Mouse (Mus musculus): ENCODE measurements around the gene Myo16. TPM values are rescaled to one million over a fixed set of nuclear protein-coding genes. Genes with fewer than 3 reads are reported as not detected.

The Myo16 gene
- polyA plus RNA-seq, 1 experiment from 2014 or later = 2.8 TPM

DNA sequence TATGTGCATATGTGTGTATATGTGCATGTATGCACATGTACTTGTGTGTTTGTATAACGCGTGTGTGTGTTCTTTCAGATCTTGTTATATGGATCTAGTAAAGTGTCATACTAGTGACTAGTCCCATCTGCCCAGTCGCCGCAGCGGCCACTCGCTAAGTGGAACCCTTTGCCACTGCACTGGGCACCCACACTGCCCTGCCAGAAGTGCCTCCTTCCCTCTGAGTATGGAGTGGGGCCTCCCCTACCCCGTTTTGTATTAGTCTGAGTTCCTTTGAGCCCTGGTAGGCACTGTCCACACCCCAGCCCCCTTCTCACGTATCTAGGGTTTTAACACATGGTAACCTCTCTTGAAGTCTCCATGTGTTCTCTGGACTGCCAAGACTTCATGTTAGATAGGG lies 264.3 kb downstream of the Myo16 start:
- H3K9ac ChIP-seq = no peak overlapping the region
- no peak overlapping the region for H3K4me3 ChIP-seq
- 0 out of 2 replicates have a peak, but pooled peaks cover 5% of the 10 kb centered on the region for H3K4me1 ChIP-seq
- no peaks in the 10 kb centered on the region for H3K36me3 ChIP-seq
- WGBS = 93% methylated on average over 8 of the region's 8 CpGs
- no peaks in the 10 kb centered on the region for H3K27me3 ChIP-seq (replicated peaks)
- no peak overlapping the region for H3K4me2 ChIP-seq (replicated peaks)
- H3K9me3 ChIP-seq = 0 out of 2 replicates have a peak, but pooled peaks cover 4% of the 10 kb centered on the region
- ATAC-seq (ENCODE audit: low FRiP score, low read depth) = no peak
- H3K27ac ChIP-seq = no peak overlapping the region

- H3K4me1 ChIP-seq = 0 out of 2 replicates have a peak, but pooled peaks cover 5% of the 10 kb centered on the region
- H3K36me3 ChIP-seq = no peaks in the 10 kb centered on the region
- no peaks in the 10 kb centered on the region for H3K27me3 ChIP-seq (replicated peaks)
- ATAC-seq (ENCODE audit: low FRiP score, low read depth) = 0 out of 2 replicates have a peak, but pooled peaks have one; percentile 25
- no peak overlapping the region for H3K27ac ChIP-seq
- no peak overlapping the region for H3K9ac ChIP-seq
- H3K4me3 ChIP-seq = no peak overlapping the region
- WGBS = 58% methylated on average over 7 of the region's 7 CpGs
- 0 out of 2 replicates have a peak, but pooled peaks cover 4% of the 10 kb centered on the region for H3K9me3 ChIP-seq
- H3K4me2 ChIP-seq (replicated peaks) = no peak overlapping the region
Measured at GRCm38 (mm10) chr8:10418971-10419370, 265.3 kb downstream of the Myo16 start.

DNA sequence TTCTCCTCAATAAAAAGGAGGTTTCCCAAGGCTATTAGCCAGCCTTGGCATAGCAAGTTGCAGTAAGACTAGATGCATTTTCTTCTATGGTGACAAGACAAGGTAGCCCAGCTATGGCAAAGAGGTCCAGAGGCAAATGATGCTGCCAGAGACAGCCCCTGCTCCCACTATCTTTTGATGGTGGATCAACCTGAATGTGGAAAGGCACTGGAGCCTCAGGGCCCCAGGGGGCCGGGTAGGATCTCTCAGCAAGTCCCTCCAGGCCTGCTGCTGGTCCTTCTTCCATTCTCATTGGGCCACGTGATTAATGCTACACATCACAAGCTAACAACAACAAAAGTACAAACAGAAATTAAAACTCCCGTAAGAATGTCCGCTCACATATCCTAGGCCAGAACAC lies 266.0 kb downstream of the Myo16 start:
- ATAC-seq (ENCODE audit: low FRiP score, low read depth) = no peak

DNA sequence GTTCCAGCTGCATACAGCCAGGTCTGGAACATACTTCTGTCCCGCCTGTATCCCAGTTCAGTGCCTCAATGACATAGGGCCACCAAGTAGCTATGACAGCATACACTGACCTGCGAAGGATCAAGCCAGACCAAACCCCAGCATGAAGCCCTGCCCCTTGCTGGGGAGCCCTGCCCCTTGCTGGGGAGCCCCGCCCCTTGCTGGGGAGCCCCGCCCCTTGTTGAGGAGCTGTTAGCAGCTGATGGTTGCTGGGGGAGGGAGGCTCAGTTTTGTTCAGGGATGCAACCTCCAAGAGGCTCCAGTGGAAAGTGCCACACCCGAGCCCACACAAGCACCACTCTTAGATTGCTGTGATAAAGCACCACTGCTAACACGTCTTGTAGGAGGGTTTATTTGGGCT lies 266.8 kb downstream of the Myo16 start:
- no peak overlapping the region for H3K9ac ChIP-seq
- H3K9me3 ChIP-seq = 0 out of 2 replicates have a peak, but pooled peaks cover 4% of the 10 kb centered on the region
- H3K4me2 ChIP-seq (replicated peaks) = no peak overlapping the region
- H3K27me3 ChIP-seq (replicated peaks) = no peaks in the 10 kb centered on the region
- H3K4me1 ChIP-seq = 0 out of 2 replicates have a peak, but pooled peaks cover 5% of the 10 kb centered on the region
- no peak for ATAC-seq (ENCODE audit: low FRiP score, low read depth)
- H3K27ac ChIP-seq = no peak overlapping the region
- H3K36me3 ChIP-seq = no peaks in the 10 kb centered on the region
- 75% methylated on average over 6 of the region's 6 CpGs for WGBS
- H3K4me3 ChIP-seq = no peak overlapping the region

More for the DNA sequence above, 266.0 kb downstream of the Myo16 start:
- WGBS = 80% methylated on average over 4 of the region's 4 CpGs
- H3K27ac ChIP-seq = no peak overlapping the region
- H3K27me3 ChIP-seq (replicated peaks) = no peaks in the 10 kb centered on the region
- no peak overlapping the region for H3K4me2 ChIP-seq (replicated peaks)
- no peaks in the 10 kb centered on the region for H3K36me3 ChIP-seq
- 0 out of 2 replicates have a peak, but pooled peaks cover 4% of the 10 kb centered on the region for H3K9me3 ChIP-seq
- 0 out of 2 replicates have a peak, but pooled peaks cover 5% of the 10 kb centered on the region for H3K4me1 ChIP-seq
- no peak overlapping the region for H3K9ac ChIP-seq
- H3K4me3 ChIP-seq = no peak overlapping the region

DNA sequence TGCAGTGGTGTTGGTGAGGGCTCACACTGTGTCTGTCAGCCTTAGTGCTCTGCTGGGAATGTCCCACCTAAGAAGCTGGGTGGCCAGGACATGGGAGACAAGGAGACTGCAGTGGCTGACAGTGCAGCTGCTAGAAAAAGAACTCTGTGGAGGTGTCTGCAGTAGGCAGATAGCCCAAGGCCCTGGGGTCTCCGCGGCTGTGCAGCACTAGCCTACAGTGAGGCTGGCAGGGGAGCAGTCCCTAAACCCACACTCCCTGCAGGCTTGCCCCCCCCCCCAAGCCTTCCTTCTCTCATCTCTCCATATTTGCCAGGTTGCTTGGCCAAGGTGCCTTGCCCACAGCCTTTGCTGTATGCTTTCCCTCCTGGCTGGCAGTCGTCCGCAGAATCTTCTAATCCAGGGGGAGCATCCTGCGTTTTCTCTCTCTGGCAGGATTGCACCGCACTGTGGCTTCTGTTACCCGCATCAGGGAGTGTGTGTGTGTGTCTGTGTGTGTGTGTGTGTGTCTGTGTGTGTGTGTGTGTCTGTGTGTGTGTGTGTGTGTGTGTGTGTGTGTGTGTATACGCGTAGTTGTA lies 267.9 kb downstream of the Myo16 start:
- no peak overlapping the region for H3K4me3 ChIP-seq
- H3K27ac ChIP-seq = no peak overlapping the region
- 96% methylated on average over 9 of the region's 9 CpGs for WGBS
- H3K4me1 ChIP-seq = 0 out of 2 replicates have a peak, but pooled peaks cover 5% of the 10 kb centered on the region
- no peak for ATAC-seq (ENCODE audit: low FRiP score, low read depth)
- no peak overlapping the region for H3K9ac ChIP-seq
- 0 out of 2 replicates have a peak, but pooled peaks cover 4% of the 10 kb centered on the region for H3K9me3 ChIP-seq
- no peak overlapping the region for H3K4me2 ChIP-seq (replicated peaks)
- no peaks in the 10 kb centered on the region for H3K36me3 ChIP-seq
- no peaks in the 10 kb centered on the region for H3K27me3 ChIP-seq (replicated peaks)

- Histone ChIP-seq H3K4me2 (replicated peaks) (no peak overlapping the region), H3K27me3 (replicated peaks) (no peaks in the 10 kb centered on the region), H3K36me3 (no peaks in the 10 kb centered on the region), H3K27ac (no peak overlapping the region), H3K9ac (no peak overlapping the region), H3K4me1 (peaks cover 12% of the 10 kb centered on the region), H3K4me3 (no peak overlapping the region), H3K9me3 (no peaks in the 10 kb centered on the region)
- ATAC-seq (ENCODE audit: low FRiP score, low read depth) = no peak
- WGBS = 90% methylated on average over 8 of the region's 8 CpGs
Measured at GRCm38 (mm10) chr8:10435492-10435891, 281.8 kb downstream of the Myo16 start.

GRCm38 (mm10) chr8:10438772-10439171 lies 285.1 kb downstream of the Myo16 start:
- Histone ChIP-seq H3K27me3 (replicated peaks) (no peaks in the 10 kb centered on the region), H3K27ac (no peak overlapping the region), H3K4me1 (peaks cover 13% of the 10 kb centered on the region), H3K4me2 (replicated peaks) (no peak overlapping the region), H3K36me3 (no peaks in the 10 kb centered on the region), H3K9ac (no peak overlapping the region), H3K4me3 (no peak overlapping the region), H3K9me3 (no peaks in the 10 kb centered on the region)
- peak; percentile 30; the same call in 1 of the 2 replicates for ATAC-seq (ENCODE audit: low FRiP score, low read depth)
- WGBS = 13% methylated on average over 11 of the region's 11 CpGs

GRCm38 (mm10) chr8:10439595-10440453 lies 286.1 kb downstream of the Myo16 start:
- Histone ChIP-seq H3K9ac (no peak overlapping the region), H3K27ac (no peak overlapping the region), H3K9me3 (no peaks in the 10 kb centered on the region), H3K36me3 (no peaks in the 10 kb centered on the region), H3K4me2 (replicated peaks) (no peak overlapping the region), H3K4me3 (no peak overlapping the region), H3K4me1 (peaks cover 13% of the 10 kb centered on the region), H3K27me3 (replicated peaks) (no peaks in the 10 kb centered on the region)
- WGBS = 58% methylated on average over 16 of the region's 16 CpGs
- peak; percentile 46; the same call in 1 of the 2 replicates for ATAC-seq (ENCODE audit: low FRiP score, low read depth)

- Histone ChIP-seq H3K4me1 (peaks cover 13% of the 10 kb centered on the region), H3K9ac (no peak overlapping the region), H3K4me2 (replicated peaks) (no peak overlapping the region), H3K27ac (no peak overlapping the region), H3K36me3 (no peaks in the 10 kb centered on the region), H3K27me3 (replicated peaks) (no peaks in the 10 kb centered on the region), H3K9me3 (no peaks in the 10 kb centered on the region), H3K4me3 (no peak overlapping the region)
- ATAC-seq (ENCODE audit: low FRiP score, low read depth) = no peak
- WGBS = 35% methylated on average over 3 of the region's 3 CpGs
Measured at GRCm38 (mm10) chr8:10442562-10442961, 288.9 kb downstream of the Myo16 start.

GRCm38 (mm10) chr8:10445011-10445410 lies 291.3 kb downstream of the Myo16 start:
- H3K4me2 ChIP-seq (replicated peaks) = no peak overlapping the region
- no peak overlapping the region for H3K4me3 ChIP-seq
- no peaks in the 10 kb centered on the region for H3K27me3 ChIP-seq (replicated peaks)
- no peak for ATAC-seq (ENCODE audit: low FRiP score, low read depth)
- H3K9me3 ChIP-seq = no peaks in the 10 kb centered on the region
- whole genome bisulfite sequencing = 86% methylated on average over 7 of the region's 7 CpGs
- peaks cover 6% of the 10 kb centered on the region for H3K4me1 ChIP-seq
- H3K9ac ChIP-seq = no peak overlapping the region
- H3K27ac ChIP-seq = no peak overlapping the region
- no peaks in the 10 kb centered on the region for H3K36me3 ChIP-seq

- Histone ChIP-seq H3K9ac (no peak overlapping the region), H3K4me1 (no peaks in the 10 kb centered on the region), H3K9me3 (no peaks in the 10 kb centered on the region), H3K4me2 (replicated peaks) (no peak overlapping the region), H3K27me3 (replicated peaks) (no peaks in the 10 kb centered on the region), H3K36me3 (no peaks in the 10 kb centered on the region), H3K27ac (no peak overlapping the region), H3K4me3 (no peak overlapping the region)
- 80% methylated on average over 14 of the region's 14 CpGs for WGBS
- ATAC-seq (ENCODE audit: low FRiP score, low read depth) = no peak
Measured at GRCm38 (mm10) chr8:10448545-10448944, 294.8 kb downstream of the Myo16 start.

DNA sequence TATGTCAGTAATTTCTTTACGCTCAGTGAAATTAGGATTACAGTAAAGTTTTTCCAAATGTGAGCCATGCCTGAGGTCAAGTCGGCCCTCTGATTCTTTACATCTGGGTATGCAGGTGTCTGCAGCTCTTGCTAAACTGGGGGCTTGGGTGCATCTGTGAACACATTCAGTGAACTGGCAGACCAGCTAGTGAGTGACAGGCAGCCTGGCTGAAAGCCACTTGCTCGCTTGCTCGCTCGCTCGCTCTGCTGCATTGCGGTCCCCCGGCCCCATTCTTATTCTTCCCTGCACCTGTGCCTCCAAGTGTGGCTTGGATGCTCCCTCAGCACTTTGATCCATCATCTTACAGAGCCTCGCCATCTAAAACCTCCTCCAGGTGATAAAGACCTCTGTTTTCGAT lies 299.3 kb downstream of the Myo16 start:
- Histone ChIP-seq H3K27ac (no peak overlapping the region), H3K27me3 (replicated peaks) (no peaks in the 10 kb centered on the region), H3K4me3 (no peak overlapping the region), H3K4me2 (replicated peaks) (no peak overlapping the region), H3K4me1 (no peaks in the 10 kb centered on the region), H3K36me3 (no peaks in the 10 kb centered on the region), H3K9me3 (no peaks in the 10 kb centered on the region), H3K9ac (no peak overlapping the region)
- WGBS = 83% methylated on average over 10 of the region's 10 CpGs
- no peak for ATAC-seq (ENCODE audit: low FRiP score, low read depth)
